Comparison of ENCODE assay signal across 8 mouse cellular contexts in the genomic region with DNA sequence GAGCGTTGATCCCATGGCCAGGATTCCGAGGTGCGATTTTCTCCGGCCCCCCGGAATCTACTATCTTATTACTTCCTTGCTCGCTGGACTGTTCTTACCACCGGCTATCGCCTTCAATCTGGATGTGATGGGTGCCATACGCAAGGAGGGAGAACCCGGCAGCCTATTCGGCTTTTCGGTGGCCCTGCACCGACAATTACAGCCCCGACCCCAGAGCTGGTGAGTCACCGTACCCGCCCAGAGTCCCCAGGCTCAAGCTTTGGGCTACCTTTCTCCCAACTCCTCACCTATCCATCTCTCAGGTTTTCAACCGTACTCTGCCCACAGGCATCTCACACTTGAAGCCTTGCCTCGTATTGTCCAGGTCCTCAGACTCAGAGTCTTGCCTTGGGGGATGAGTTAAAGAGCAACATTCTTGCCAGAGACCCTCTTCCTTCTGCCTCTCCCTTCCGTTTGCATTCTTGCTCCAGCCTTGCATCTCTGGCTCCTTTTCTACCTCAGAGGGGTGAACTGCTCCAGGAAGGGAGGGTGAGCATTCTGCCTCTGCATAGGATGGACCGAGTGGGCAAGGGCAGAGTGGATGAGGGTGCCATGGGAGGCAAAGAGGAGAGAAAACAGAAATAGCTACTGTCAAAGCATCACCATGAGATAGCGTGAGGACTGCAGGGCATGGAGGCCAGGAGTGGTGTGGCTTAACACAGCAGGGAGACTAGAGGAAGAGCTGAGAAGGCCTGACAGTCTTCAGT. TPM values are rescaled to one million over a fixed set of nuclear protein-coding genes. Genes with fewer than 3 reads are reported as not detected.
A peak's percentile ranks its signal among the peaks of the same experiment; 100 is the strongest.
DNase-seq lines count a peak whose midpoint lies in the region; ATAC-seq and TF ChIP-seq lines count a peak whose summit lies in the region.

No protein-coding gene starts in this region.

- no peak overlapping the region for H3K9ac ChIP-seq in CH12.LX (ENCODE audit: insufficient read depth, low read depth)
- peak overlapping the region; percentile 38 for H3K9ac ChIP-seq in forebrain, embryonic 15.5 days (replicated peaks)
- no peak overlapping the region for H3K9ac ChIP-seq in liver, embryonic 12.5 days

- H3K79me2 ChIP-seq in CH12.LX (replicated peaks; ENCODE audit: control insufficient read depth, extremely low read depth, insufficient read depth, poor library complexity, severe bottlenecking): no peaks in the 10 kb centered on the region

- H3K36me3 ChIP-seq in CH12.LX (replicated peaks in 1 of 2; ENCODE audit: control insufficient read depth in 1 of 2, insufficient read depth in 1 of 2, low read length in 1 of 2): no peaks in the 10 kb centered on the region
- H3K36me3 ChIP-seq in forebrain, embryonic 15.5 days: no peaks in the 10 kb centered on the region
- no peaks in the 10 kb centered on the region for H3K36me3 ChIP-seq in liver, embryonic 12.5 days

- dilution Hi-C loops in CH12.LX (cut with MboI; ENCODE audit: extremely low pct_ligation_motif_present, extremely low pct_unique_long_range_greater_than_20kb, low sequenced_read_pairs): no loop called here

- H3K4me3 ChIP-seq in CH12.LX (replicated peaks in 1 of 3; ENCODE audit: low read depth in 2 of 3, low read length in 2 of 3, poor library complexity in 1 of 3): no peak overlapping the region
- peak overlapping the region; percentile 46 for H3K4me3 ChIP-seq in forebrain, embryonic 15.5 days
- H3K4me3 ChIP-seq in liver, embryonic 12.5 days: peak overlapping the region; percentile 31

- no peak for ATAC-seq in forebrain, embryonic 15.5 days (replicated peaks)
- ATAC-seq in liver, embryonic 12.5 days: no peak
- no peak for ATAC-seq in CD4-positive, CD25-positive, alpha-beta regulatory T cell, adult 4 months

- H3K27me3 ChIP-seq in CH12.LX (replicated peaks): peaks cover 51% of the 10 kb centered on the region
- peaks cover 54% of the 10 kb centered on the region for H3K27me3 ChIP-seq in forebrain, embryonic 15.5 days
- H3K27me3 ChIP-seq in liver, embryonic 12.5 days (replicated peaks): peaks cover 87% of the 10 kb centered on the region

- H3K4me2 ChIP-seq in CH12.LX (ENCODE audit: insufficient read depth, low read depth, poor library complexity, severe bottlenecking): peak overlapping the region; percentile 57
- H3K4me2 ChIP-seq in forebrain, embryonic 15.5 days (replicated peaks): peak overlapping the region; percentile 86
- H3K4me2 ChIP-seq in liver, embryonic 12.5 days: peak overlapping the region; percentile 56

- TF ChIP-seq CTCF in CH12.LX (conservative IDR thresholded peaks at IDR 0.05 in 1 of 2, IDR thresholded peaks at IDR 0.05 in 1 of 2; ENCODE audit: low read depth in 2 of 2, low read length in 2 of 2): no peak

- H3K4me1 ChIP-seq in CH12.LX (ENCODE audit: control insufficient read depth in 1 of 2, insufficient read depth in 2 of 2): peaks cover 0 to 4% of the 10 kb centered on the region in 2 experiments; a peak in 2 of 4 replicates
- H3K4me1 ChIP-seq in forebrain, embryonic 15.5 days: peaks cover 20% of the 10 kb centered on the region
- peaks cover 8% of the 10 kb centered on the region for H3K4me1 ChIP-seq in liver, embryonic 12.5 days

- H3K9me3 ChIP-seq in CH12.LX (replicated peaks; ENCODE audit: low read length): no peaks in the 10 kb centered on the region
- H3K9me3 ChIP-seq in forebrain, embryonic 15.5 days: no peaks in the 10 kb centered on the region
- H3K9me3 ChIP-seq in liver, embryonic 12.5 days (replicated peaks): no peaks in the 10 kb centered on the region

- DNase-seq in embryo, embryonic 10.5 days (ENCODE audit: low spot score): peak; percentile 26
- no peak for DNase-seq in embryo, embryonic 10 days (ENCODE audit: low spot score)
- DNase-seq in CH12.LX (ENCODE audit: extremely low read depth): no peak
- DNase-seq in adrenal gland, adult 18-20 months (ENCODE audit: low spot score in 2 of 2): no peak
- no peak for DNase-seq in yolk sac, embryonic 10.5 days (ENCODE audit: low spot score)

- 2% methylated on average over 21 of the region's 21 CpGs for WGBS in forebrain, embryonic 15.5 days
- WGBS in liver, embryonic 12.5 days (ENCODE audit: insufficient replicate concordance): 6% methylated on average over 20 of the region's 21 CpGs

- no peak for TF ChIP-seq EP300 in CH12.LX (IDR thresholded peaks at IDR 0.05; ENCODE audit: low read length)

- no peak overlapping the region for H3K27ac ChIP-seq in CH12.LX (ENCODE audit: insufficient read depth, low read depth)
- no peak overlapping the region for H3K27ac ChIP-seq in forebrain, embryonic 15.5 days (replicated peaks)
- no peak overlapping the region for H3K27ac ChIP-seq in liver, embryonic 12.5 days

- no peak for TF ChIP-seq RAD21 in CH12.LX (IDR thresholded peaks at IDR 0.05; ENCODE audit: low read depth, low read length)

- in situ Hi-C loops in CH12.LX (cut with MboI; ENCODE audit: low pct_ligation_motif_present, low pct_unique_long_range_greater_than_20kb, low sequenced_read_pairs): no loop called here

- no peak for TF ChIP-seq POLR2A in CH12.LX (IDR thresholded peaks at IDR 0.05; ENCODE audit: low read depth, low read length)

TF ChIP-seq in CH12.LX, 34 proteins besides CTCF, POLR2A, EP300 and RAD21:
- TF ChIP-seq POLR2AphosphoS2 (IDR thresholded peaks at IDR 0.05; ENCODE audit: low read depth, low read length) (no peak), HCFC1 (IDR thresholded peaks at IDR 0.05; ENCODE audit: low read depth, low read length) (no peak), GABPA (IDR thresholded peaks at IDR 0.05; ENCODE audit: insufficient replicate concordance, low read depth, low read length) (no peak), TCF12 (IDR thresholded peaks at IDR 0.05; ENCODE audit: low read depth, low read length) (no peak), NELFE (IDR thresholded peaks at IDR 0.05; ENCODE audit: low read depth, low read length) (no peak), ETS1 (conservative IDR thresholded peaks at IDR 0.05; ENCODE audit: low read depth, low read length) (no peak), CHD1 (IDR thresholded peaks at IDR 0.05; ENCODE audit: low read depth, low read length) (no peak), ZKSCAN1 (IDR thresholded peaks at IDR 0.05; ENCODE audit: borderline replicate concordance, low read depth, low read length) (no peak), SIN3A (IDR thresholded peaks at IDR 0.05; ENCODE audit: low read length) (no peak), PAX5 (IDR thresholded peaks at IDR 0.05; ENCODE audit: low read length) (no peak), USF1 (IDR thresholded peaks at IDR 0.05; ENCODE audit: low read depth, low read length) (no peak)

RNA-seq across cellular contexts. Expression of a gene that starts 0.5 kb away (rescaled TPM):
- total RNA-seq in CH12.LX (2012; rRNA removed) (0.34 and 0.64 TPM in 2 replicates), CH12.LX (2014; rRNA removed) (0.14 and 0.55 TPM in 2 replicates)
- polyA plus RNA-seq in CH12.LX (2012; ENCODE audit: insufficient read length, low read depth): 0.63 and 0.74 TPM in 2 replicates
- 2.1 TPM in 2 replicates for polyA plus RNA-seq in forebrain, embryonic 15.5 days (2015; fragmentation: Nextera tagmentation; extraction: Ambion mirVana)
- 0.12 and 0.17 TPM in 2 replicates for polyA plus RNA-seq in liver, embryonic 12.5 days (2016; fragmentation: Nextera tagmentation; extraction: Ambion mirVana)
- total RNA-seq in adrenal gland, adult 18-20 months (2021): 10 to 100 TPM; 10.7 to 25.7 TPM
- 1 to 10 TPM; 2.9 to 3.1 TPM for polyA plus RNA-seq in CD4-positive, CD25-positive, alpha-beta regulatory T cell, adult 4 months (2017; shearing (Covaris generic))

RNA-seq across cellular contexts. Expression of a gene that starts 10.3 kb away (rescaled TPM):
- total RNA-seq in CH12.LX (2012; rRNA removed) (67.8 and 74.4 TPM in 2 replicates), CH12.LX (2014; rRNA removed) (33.6 and 34.1 TPM in 2 replicates)
- 37.1 and 46.9 TPM in 2 replicates for polyA plus RNA-seq in CH12.LX (2012; ENCODE audit: insufficient read length, low read depth)
- 230 and 251 TPM in 2 replicates for polyA plus RNA-seq in forebrain, embryonic 15.5 days (2015; fragmentation: Nextera tagmentation; extraction: Ambion mirVana)
- 82.5 and 83.0 TPM in 2 replicates for polyA plus RNA-seq in liver, embryonic 12.5 days (2016; fragmentation: Nextera tagmentation; extraction: Ambion mirVana)
- 100 to 1,000 TPM; 177 to 191 TPM for total RNA-seq in adrenal gland, adult 18-20 months (2021)
- 100 to 1,000 TPM; 227 to 233 TPM for polyA plus RNA-seq in CD4-positive, CD25-positive, alpha-beta regulatory T cell, adult 4 months (2017; shearing (Covaris generic))

RNA-seq across cellular contexts. Expression of a gene that starts 11.5 kb away (rescaled TPM):
- total RNA-seq in CH12.LX (2012; rRNA removed) (2.6 and 4.3 TPM in 2 replicates), CH12.LX (2014; rRNA removed) (3.8 and 5.2 TPM in 2 replicates)
- polyA plus RNA-seq in CH12.LX (2012; ENCODE audit: insufficient read length, low read depth): 4.6 and 6.2 TPM in 2 replicates
- 11.7 and 12.6 TPM in 2 replicates for polyA plus RNA-seq in forebrain, embryonic 15.5 days (2015; fragmentation: Nextera tagmentation; extraction: Ambion mirVana)
- 8.2 and 9.0 TPM in 2 replicates for polyA plus RNA-seq in liver, embryonic 12.5 days (2016; fragmentation: Nextera tagmentation; extraction: Ambion mirVana)
- total RNA-seq in adrenal gland, adult 18-20 months (2021): 10 to 100 TPM in 1 of 2 experiments, 1 to 10 TPM in 1; 9.8 to 11.8 TPM
- 10 to 100 TPM; 12.4 to 23.7 TPM for polyA plus RNA-seq in CD4-positive, CD25-positive, alpha-beta regulatory T cell, adult 4 months (2017; shearing (Covaris generic))

RNA-seq across cellular contexts. Expression of a gene that starts 26.6 kb away (rescaled TPM):
- total RNA-seq in CH12.LX (2012; rRNA removed): not detected in 2 replicates
- not detected in 2 replicates for total RNA-seq in CH12.LX (2014; rRNA removed)
- polyA plus RNA-seq in CH12.LX (2012; ENCODE audit: insufficient read length, low read depth): not detected in 2 replicates
- not detected in 2 replicates for polyA plus RNA-seq in forebrain, embryonic 15.5 days (2015; fragmentation: Nextera tagmentation; extraction: Ambion mirVana)
- polyA plus RNA-seq in liver, embryonic 12.5 days (2016; fragmentation: Nextera tagmentation; extraction: Ambion mirVana): not detected in 2 replicates
- total RNA-seq in adrenal gland, adult 18-20 months (2021): under 1 TPM; 0.32 to 0.33 TPM
- polyA plus RNA-seq in CD4-positive, CD25-positive, alpha-beta regulatory T cell, adult 4 months (2017; shearing (Covaris generic)): not detected

RNA-seq across cellular contexts. Expression of a gene that starts 33.4 kb away (rescaled TPM):
- total RNA-seq in CH12.LX (2012; rRNA removed): 0.34 TPM in 1 of 2 replicates, not detected in the other
- total RNA-seq in CH12.LX (2014; rRNA removed): not detected in 2 replicates
- 0.55 TPM in 1 of 2 replicates, not detected in the other for polyA plus RNA-seq in CH12.LX (2012; ENCODE audit: insufficient read length, low read depth)
- polyA plus RNA-seq in forebrain, embryonic 15.5 days (2015; fragmentation: Nextera tagmentation; extraction: Ambion mirVana): 125 and 142 TPM in 2 replicates
- polyA plus RNA-seq in liver, embryonic 12.5 days (2016; fragmentation: Nextera tagmentation; extraction: Ambion mirVana): 127 and 129 TPM in 2 replicates
- 100 to 1,000 TPM; 288 to 358 TPM for total RNA-seq in adrenal gland, adult 18-20 months (2021)
- polyA plus RNA-seq in CD4-positive, CD25-positive, alpha-beta regulatory T cell, adult 4 months (2017; shearing (Covaris generic)): under 1 TPM; 0.51 to 0.65 TPM

Comparison
In these comparisons a context has a peak if more than half of its experiments do, and no peak if none do; other contexts are left out.
1. H3K4me3 ChIP-seq: peak in forebrain, embryonic 15.5 days (single experiment) and liver, embryonic 12.5 days (single experiment); none in CH12.LX (0 of 3).
2. Peak in every context shown above with its lines, with median percentiles within 50 percentile points of each other: H3K4me2 ChIP-seq.